Mouse (Mus musculus): Measurements from ENCODE around the gene Ccdc159.

Ccdc159 gene

GRCm38 (mm10) chr9:21961366-21961980 is 34.2 kb downstream of the Ccdc159 start:
- DNase-seq (ENCODE audit: low spot score in 2 of 2), result no peak

DNA sequence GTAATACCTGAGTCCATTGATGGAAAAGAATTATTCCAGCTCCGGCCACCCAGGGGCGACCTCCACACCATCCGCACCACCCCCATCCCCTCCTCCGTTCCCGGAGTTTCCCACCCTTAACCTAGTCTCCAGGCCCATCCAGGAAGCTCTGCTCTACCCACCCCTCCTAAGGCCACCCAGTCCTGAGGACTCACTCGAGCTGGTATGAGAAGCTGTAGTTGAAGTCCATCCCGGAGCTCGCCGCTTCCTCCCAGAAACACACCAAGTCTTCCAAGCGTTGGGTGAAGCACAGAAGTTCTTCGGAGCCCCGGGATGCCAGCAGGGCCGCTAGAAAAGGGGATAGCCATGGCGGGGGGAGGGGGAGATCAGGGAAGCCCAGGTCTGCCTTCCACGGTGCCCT is 34.7 kb downstream of the Ccdc159 start:
- no peak for DNase-seq (ENCODE audit: low spot score in 2 of 2)

GRCm38 (mm10) chr9:21962416-21963059 is 35.3 kb downstream of the Ccdc159 start:
- DNase-seq (ENCODE audit: low spot score in 2 of 2), result peak; percentile 86 to 91

DNA sequence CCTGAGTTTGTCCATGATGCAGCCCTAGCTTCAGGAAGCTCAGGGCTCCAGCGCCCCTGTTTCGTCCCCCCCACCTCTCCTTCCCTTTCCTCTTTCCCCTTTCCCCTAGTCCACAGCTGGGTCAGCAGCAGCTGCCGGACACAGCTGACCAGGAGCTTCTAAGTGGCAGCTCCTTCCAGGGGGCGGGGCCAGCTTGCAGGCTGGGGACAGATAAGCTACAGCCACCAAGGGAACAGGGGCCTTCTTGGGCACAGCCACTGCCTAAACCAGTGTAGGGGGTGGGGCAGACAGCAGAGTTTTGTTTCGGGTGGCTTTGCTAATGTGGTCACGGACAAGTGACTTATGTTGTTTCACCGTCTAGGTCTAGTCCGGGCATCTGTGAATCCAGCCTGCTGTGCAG is 36.1 kb downstream of the Ccdc159 start, which contains the start of gene Epor:
Epor (minus strand) TSS at position 90 of the 400 bp plus-strand sequence.
- DNase-seq (ENCODE audit: low spot score in 2 of 2), result peak; percentile 64 to 65

- no peak for DNase-seq (ENCODE audit: low spot score in 2 of 2)
Observed at GRCm38 (mm10) chr9:21968883-21969282, 41.6 kb downstream of the Ccdc159 start.

DNA sequence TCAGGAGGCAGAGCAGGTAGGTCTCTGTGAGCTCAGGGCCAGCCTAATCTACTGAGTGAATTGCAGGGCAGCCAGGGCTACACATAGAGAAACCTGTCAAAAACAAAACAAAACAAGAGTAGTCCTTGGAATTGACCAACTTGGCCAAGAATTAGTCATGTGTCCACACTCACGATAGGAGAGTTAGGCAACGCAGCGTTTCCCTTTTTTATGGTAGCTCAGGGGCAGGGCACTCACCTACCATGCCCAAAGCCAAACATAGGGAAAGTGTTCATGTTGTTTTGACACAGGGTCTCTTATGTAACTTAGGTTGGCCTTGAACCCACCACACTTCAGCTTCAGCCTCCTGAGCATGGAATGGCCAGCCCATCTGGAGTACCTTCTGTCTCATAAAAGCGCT is 42.0 kb downstream of the Ccdc159 start:
- DNase-seq (ENCODE audit: low spot score in 2 of 2), result no peak

GRCm38 (mm10) chr9:21976626-21977175 is 49.4 kb downstream of the Ccdc159 start:
- DNase-seq (ENCODE audit: low spot score in 2 of 2), result no peak

- no peak for DNase-seq (ENCODE audit: low spot score in 2 of 2)
Observed at GRCm38 (mm10) chr9:21977331-21977730, 50.1 kb downstream of the Ccdc159 start.

- peak; percentile 31 to 60 for DNase-seq (ENCODE audit: low spot score in 2 of 2)
Observed at GRCm38 (mm10) chr9:21977972-21978371, 50.7 kb downstream of the Ccdc159 start.

DNA sequence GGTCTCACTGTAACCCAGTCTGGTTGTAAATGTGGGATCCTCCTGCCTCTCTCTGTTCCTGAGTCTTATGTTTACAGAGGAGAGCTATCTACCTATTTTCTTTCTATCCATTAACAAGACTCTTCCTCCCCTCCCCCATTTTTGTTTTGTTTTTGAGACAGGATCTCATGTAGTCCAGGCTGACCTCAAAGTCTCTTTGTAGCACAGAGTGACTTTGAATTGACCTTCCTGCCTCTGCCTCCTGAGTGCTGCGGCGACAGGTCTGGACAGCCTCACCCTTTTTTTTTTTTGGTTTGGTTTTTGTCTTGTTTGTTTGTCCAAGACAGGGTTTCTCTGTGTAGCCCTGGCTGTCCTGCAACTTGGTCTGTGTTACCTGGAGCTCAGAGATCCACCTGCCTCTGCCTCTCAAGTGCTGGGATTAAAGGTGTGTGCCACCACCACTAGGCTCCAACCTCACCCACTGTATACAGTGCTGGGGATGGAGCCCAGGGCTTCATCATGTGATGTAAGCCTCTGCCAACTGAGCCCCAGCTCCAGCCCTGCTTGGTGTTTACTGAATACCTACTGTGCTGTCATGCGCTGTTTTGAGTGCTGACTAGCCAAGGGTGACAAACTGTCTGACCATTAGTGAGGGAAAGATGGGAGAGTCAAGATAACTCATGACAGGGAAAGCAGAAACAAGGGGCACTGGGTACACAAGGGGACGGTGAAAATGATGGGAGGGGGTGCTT is 51.3 kb downstream of the Ccdc159 start:
- DNase-seq (ENCODE audit: low spot score in 2 of 2), result no peak

DNA sequence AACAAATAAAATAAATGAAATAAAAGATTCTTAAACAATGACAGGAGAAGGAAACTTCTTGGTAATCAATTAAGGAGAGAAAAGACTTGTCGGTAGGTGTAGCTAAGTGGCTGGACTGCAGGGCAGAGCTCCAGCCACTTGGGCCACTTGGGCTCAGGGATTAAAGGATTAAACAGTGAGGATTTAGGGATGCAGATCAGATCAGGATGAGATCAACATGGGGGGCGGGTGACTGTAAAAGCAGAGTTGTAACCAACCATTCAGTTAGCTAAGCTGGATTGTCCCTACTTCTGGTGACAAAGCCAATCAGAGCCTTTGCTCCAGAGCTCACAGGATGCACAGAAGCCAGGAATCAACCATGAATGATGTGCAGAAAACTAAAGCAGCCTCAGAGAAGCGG is 56.6 kb downstream of the Ccdc159 start:
- no peak for DNase-seq (ENCODE audit: low spot score in 2 of 2)

Data from spleen, postnatal 14 days (tissue).